Mouse (Mus musculus) kidney, adult 2 months (tissue): ENCODE measurements at regions not wholly inside any gene's neighbourhood (a gene's known extent, or its start where the extent isn't known, plus 50 kb on each side); places are given as distances from the start of the nearest gene placed in this dataset.

ENCODE experiments used
- DNase-seq: peaks from one replicate; pipeline ENCODE4 v3.0.0; 2021
- H3K27ac ChIP-seq: fragments of 200-500 bp; 2 replicates; pipeline ENCODE4 v1.5.1; 2012; ENCODE audit warnings: low read depth, low read length, control low read depth, inconsistent platforms; ENCODE audit not compliant: insufficient read depth
- H3K27me3 ChIP-seq: fragments of 200-500 bp; replicated peaks from 2 replicates; pipeline ENCODE4 v1.6.1; 2012; ENCODE audit warnings: mild to moderate bottlenecking, moderate library complexity, low read length, inconsistent platforms; ENCODE audit not compliant: control insufficient read depth, insufficient read depth
- H3K36me3 ChIP-seq: fragments of 200-500 bp; 2 replicates; pipeline ENCODE4 v1.6.1; 2012; ENCODE audit warnings: mild to moderate bottlenecking, moderate library complexity, low read length, inconsistent platforms; ENCODE audit not compliant: control insufficient read depth, insufficient read depth
- H3K4me1 ChIP-seq: fragments of 200-500 bp; 2 replicates; pipeline ENCODE4 v1.6.1; 2011; ENCODE audit warnings: low read length; ENCODE audit not compliant: control insufficient read depth, insufficient read depth
- H3K4me3 ChIP-seq: fragments of 200-500 bp; 2 replicates; pipeline ENCODE4 v1.5.1; 2011; ENCODE audit warnings: mild to moderate bottlenecking, low read depth, low read length, control low read depth; ENCODE audit not compliant: insufficient read depth
- CTCF ChIP-seq: fragments of 200-500 bp; conservative IDR thresholded peaks from 2 replicates; pipeline ENCODE4 v1.5.1; 2011; ENCODE audit warnings: low read depth, mild to moderate bottlenecking, control low read depth, low read length, moderate library complexity, mixed read lengths; ENCODE audit not compliant: insufficient read depth, insufficient read length
- POLR2A ChIP-seq: fragments of 200-500 bp; IDR thresholded peaks from one replicate; pipeline ENCODE4 v1.6.1; 2011; ENCODE audit warnings: low read depth, low read length, control low read depth
- WGBS: fragments of 180-500 bp; shearing (Covaris S2); methylation state at CpG from one replicate; pipeline ENCODE4 v1.1.7; 2018; 5-methylcytosine and 5-hydroxymethylcytosine counted together

DNA sequence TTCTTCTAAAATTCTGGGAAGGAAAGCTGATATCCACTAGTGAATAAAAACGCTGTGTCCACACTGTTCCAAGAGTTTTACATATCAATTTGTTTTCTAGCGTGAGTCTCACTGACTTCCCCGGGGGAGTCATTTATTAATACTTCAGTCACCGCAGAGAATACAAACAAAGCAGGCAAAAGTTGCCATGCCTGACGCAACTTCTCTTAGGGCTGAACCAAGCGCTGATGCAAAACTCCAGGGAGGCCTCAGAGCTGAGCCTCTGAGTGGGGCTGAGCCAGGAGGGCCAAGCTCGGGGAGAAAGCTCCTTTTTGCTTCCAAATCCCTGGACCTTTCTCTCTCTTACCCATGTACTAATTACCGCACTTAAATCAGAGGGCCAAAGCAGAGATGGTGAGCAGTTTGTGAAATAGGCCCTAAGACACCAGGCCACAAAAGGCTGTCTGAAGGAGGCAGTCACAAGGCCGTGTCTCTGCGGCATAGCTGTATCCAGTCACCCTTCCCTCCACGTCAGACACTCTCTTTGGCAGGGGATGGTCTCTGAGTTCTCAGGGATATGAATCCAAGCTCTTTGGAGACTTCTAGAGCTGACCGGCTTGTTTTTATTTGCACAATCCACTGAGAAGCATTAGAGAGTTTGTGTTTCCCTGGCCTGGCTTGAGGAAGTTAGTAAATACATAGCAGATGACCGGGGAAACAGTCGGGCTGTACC, 260.2 kb upstream of the Jarid2 start:
- peak; percentile 31 for DNase-seq
- Histone ChIP-seq H3K4me3 (no peak overlapping the region), H3K4me1 (no peaks in the 10 kb centered on the region), H3K36me3 (no peaks in the 10 kb centered on the region), H3K27me3 (no peaks in the 10 kb centered on the region), H3K27ac (no peak overlapping the region)
- TF ChIP-seq POLR2A (no peak), CTCF (no peak)
- WGBS, result 76% methylated on average over 14 of the region's 14 CpGs

- Histone ChIP-seq H3K27me3 (no peaks in the 10 kb centered on the region), H3K27ac (no peak overlapping the region), H3K36me3 (no peaks in the 10 kb centered on the region), H3K4me1 (no peaks in the 10 kb centered on the region), H3K4me3 (no peak overlapping the region)
- WGBS, result 91% methylated on average over 6 of the region's 6 CpGs
- DNase-seq, result no peak
- TF ChIP-seq POLR2A, result no peak
- no peak for TF ChIP-seq CTCF
Observed at GRCm38 (mm10) chr13:44469675-44470074, 259.6 kb upstream of the Jarid2 start.

DNA sequence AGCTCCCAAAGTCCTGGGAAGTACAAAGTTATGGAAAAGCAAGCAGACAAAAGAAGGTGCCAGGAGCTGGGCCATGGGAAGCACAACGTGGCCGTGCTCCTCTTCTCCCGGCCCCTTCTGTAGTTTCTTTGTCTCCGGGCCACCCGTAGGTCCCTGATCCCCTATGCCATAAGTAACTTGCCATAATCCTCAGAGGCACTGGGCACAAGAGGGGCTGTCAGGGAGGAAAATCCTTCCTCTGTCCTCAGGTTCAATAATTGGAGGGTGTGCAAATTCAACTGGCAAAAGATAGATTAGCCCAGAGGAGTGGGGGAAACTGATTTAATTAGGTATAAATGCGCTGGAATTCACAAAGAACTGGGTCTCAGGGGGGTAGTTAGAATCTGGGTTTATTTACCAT, 256.1 kb upstream of the Jarid2 start:
- H3K27ac ChIP-seq, result no peak overlapping the region
- no peak for DNase-seq
- no peaks in the 10 kb centered on the region for H3K36me3 ChIP-seq
- peaks cover 4% of the 10 kb centered on the region; the same call in 1 of the 2 replicates for H3K4me1 ChIP-seq
- no peaks in the 10 kb centered on the region for H3K27me3 ChIP-seq
- TF ChIP-seq CTCF (no peak), POLR2A (no peak)
- H3K4me3 ChIP-seq, result no peak overlapping the region
- 92% methylated on average over 6 of the region's 6 CpGs for WGBS

GRCm38 (mm10) chr13:44476901-44477300, 252.4 kb upstream of the Jarid2 start:
- peak; percentile 85 for DNase-seq
- Histone ChIP-seq H3K36me3 (no peaks in the 10 kb centered on the region), H3K27ac (no peak overlapping the region), H3K4me3 (no peak overlapping the region), H3K27me3 (no peaks in the 10 kb centered on the region), H3K4me1 (peaks cover 4% of the 10 kb centered on the region; the same call in 1 of the 2 replicates)
- WGBS, result 48% methylated on average over 8 of the region's 8 CpGs
- TF ChIP-seq POLR2A, result no peak
- TF ChIP-seq CTCF, result no peak

DNA sequence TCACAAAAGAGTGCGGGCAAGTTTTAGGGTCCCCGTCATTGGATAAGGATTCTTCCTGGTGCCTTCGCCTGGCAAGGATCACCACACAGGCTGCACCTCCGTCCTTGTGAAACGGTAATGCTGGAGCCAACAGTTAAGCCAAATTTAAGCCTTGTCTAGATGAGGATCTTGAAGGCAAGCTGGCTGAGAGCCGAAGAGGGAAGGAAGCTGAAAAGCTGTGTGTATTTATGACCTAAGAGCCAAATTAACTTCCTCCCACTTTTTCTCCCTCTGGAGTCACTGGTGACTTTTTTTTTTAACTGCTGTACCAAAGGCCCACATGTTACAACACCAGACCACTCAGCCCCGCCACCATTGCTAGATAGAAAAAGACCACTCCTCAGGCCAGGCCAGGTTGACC, 249.1 kb upstream of the Jarid2 start:
- Histone ChIP-seq H3K27ac (no peak overlapping the region), H3K27me3 (no peaks in the 10 kb centered on the region), H3K4me3 (no peak overlapping the region), H3K4me1 (peaks cover 7% of the 10 kb centered on the region; the same call in 1 of the 2 replicates), H3K36me3 (no peaks in the 10 kb centered on the region)
- DNase-seq, result peak; percentile 78
- WGBS, result 56% methylated on average over 7 of the region's 7 CpGs
- TF ChIP-seq CTCF (no peak), POLR2A (no peak)

GRCm38 (mm10) chr13:44482661-44483060, 246.6 kb upstream of the Jarid2 start:
- 79% methylated on average over 7 of the region's 7 CpGs for WGBS
- DNase-seq, result no peak
- H3K27ac ChIP-seq, result no peak overlapping the region
- TF ChIP-seq POLR2A, result no peak
- no peak for TF ChIP-seq CTCF
- H3K4me1 ChIP-seq, result 0 out of 2 replicates have a peak, but pooled peaks cover 3% of the 10 kb centered on the region
- no peaks in the 10 kb centered on the region for H3K36me3 ChIP-seq
- no peaks in the 10 kb centered on the region for H3K27me3 ChIP-seq
- no peak overlapping the region for H3K4me3 ChIP-seq

DNA sequence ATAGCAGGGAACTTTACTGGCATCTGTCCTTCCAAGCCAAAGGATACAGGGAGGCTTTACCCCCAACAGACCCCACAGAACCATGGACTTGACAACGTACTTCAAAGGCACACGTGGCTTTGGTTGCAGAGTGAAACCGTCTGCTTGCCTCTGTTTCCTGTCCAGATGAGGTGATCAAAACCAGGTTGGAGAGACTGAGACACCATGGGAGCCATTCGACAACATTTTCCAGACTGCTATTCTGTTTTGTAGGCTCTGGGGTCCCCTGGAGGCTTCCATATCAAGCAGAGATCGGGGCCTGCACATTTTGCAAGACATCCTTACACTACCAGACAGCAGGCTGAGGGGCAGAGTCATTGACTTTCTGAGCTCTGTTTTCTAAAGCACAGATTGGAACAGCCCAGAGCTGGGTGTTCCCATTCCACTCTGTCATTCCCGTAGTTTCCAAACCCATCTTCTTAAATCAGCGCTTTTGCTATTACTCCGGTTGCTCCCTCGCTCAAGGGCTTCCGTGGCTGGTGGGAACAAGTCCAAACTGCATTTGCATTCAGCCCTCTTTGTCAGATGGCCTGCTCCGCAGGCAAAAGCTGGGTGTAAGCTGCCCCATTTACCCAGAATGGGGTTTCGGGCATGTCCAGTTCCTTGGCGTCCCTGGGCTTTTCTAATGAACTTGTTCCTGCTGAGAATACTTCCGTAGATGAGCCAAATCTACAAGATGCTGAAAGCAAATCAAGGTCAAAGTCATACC, 244.5 kb upstream of the Jarid2 start:
- 66% methylated on average over 14 of the region's 14 CpGs for WGBS
- Histone ChIP-seq H3K36me3 (no peaks in the 10 kb centered on the region), H3K27ac (no peak overlapping the region), H3K4me1 (0 out of 2 replicates have a peak, but pooled peaks cover 3% of the 10 kb centered on the region), H3K4me3 (no peak overlapping the region), H3K27me3 (no peaks in the 10 kb centered on the region)
- no peak for TF ChIP-seq CTCF
- TF ChIP-seq POLR2A, result no peak
- DNase-seq, result peak; percentile 43
